Mouse (Mus musculus): Measurements from ENCODE around the gene Armc3. TPM values are rescaled to one million over a fixed set of nuclear protein-coding genes. Genes with fewer than 3 reads are reported as not detected.

Gene Armc3
- polyA plus RNA-seq, 1 experiment from 2014 or later = 0.18 TPM

DNA sequence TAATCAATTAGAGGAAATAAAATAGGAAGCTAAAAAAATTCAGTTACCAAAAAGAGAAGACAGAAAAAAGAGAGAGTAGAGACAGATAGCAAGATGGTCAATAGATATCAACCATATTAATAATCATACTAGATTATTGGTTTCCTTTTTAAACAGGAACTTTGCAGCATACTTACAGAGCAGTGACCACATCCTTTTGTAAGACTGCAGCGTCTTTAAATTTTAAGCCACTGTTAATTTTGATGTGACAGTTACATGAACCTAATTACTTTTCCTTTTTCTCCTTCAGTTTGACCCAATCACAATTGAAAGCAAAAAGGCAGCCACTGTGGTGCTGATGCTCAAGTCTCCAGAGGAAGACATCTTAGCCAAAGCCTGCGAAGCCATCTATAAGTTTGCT is 36.1 kb downstream of the Armc3 start:
- no peak overlapping the region for H3K4me3 ChIP-seq
- no peaks in the 10 kb centered on the region for H3K27me3 ChIP-seq
- H3K36me3 ChIP-seq = no peaks in the 10 kb centered on the region
- WGBS = 88% methylated on average over 2 of the region's 2 CpGs
- ATAC-seq (ENCODE audit: insufficient number of reproducible peaks, insufficient read depth, low FRiP score, low TSS enrichment, low read depth) = no peak
- no peak overlapping the region for H3K9ac ChIP-seq
- no peaks in the 10 kb centered on the region for H3K4me1 ChIP-seq
- H3K4me2 ChIP-seq = no peak overlapping the region
- no peak overlapping the region for H3K27ac ChIP-seq
- H3K9me3 ChIP-seq = 0 out of 2 replicates have a peak, but pooled peaks cover 2% of the 10 kb centered on the region

DNA sequence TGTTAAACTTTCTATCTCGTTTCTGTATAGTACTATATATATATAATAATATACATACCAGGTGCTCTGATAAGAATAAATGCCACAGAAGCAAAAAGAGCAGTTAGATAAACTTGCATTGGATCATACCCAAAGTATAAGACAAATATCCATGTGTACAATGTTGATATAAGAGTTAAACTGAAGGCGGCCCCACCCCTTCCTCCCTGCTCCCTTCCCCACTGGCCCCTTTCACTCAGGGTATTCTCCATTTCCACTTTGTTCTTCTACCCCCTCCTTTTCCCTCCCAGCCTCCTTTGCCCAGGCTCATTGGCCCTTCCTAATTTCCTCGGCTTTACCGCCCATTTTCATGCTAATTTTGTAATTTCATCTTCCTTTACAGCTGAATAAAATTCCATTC is 36.5 kb downstream of the Armc3 start:
- Histone ChIP-seq H3K36me3 (no peaks in the 10 kb centered on the region), H3K4me2 (no peak overlapping the region), H3K9me3 (0 out of 2 replicates have a peak, but pooled peaks cover 2% of the 10 kb centered on the region), H3K4me1 (no peaks in the 10 kb centered on the region), H3K4me3 (no peak overlapping the region), H3K27me3 (no peaks in the 10 kb centered on the region), H3K9ac (no peak overlapping the region), H3K27ac (no peak overlapping the region)
- WGBS = 59% methylated on average over 4 of the region's 4 CpGs
- ATAC-seq (ENCODE audit: insufficient number of reproducible peaks, insufficient read depth, low FRiP score, low TSS enrichment, low read depth) = no peak

DNA sequence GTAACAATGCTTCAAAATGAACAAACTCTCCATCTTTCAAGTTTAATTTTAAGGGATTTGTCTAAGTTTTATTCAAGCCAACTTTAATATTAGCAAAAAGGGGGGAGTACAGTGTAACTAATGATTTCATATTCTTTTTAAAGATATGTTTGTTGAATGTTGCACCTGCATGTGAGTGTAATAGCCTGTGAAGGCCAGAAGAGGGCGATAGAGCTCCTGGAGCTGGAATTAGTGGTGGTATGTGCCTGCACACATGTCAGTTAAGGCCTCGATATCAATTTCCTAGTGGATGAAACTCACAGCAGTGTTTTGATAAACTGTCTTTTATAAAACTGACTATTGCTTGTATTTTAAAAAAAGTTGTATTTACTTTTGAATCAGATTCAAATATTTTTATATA is 39.7 kb downstream of the Armc3 start:
- Histone ChIP-seq H3K4me3 (no peak overlapping the region), H3K9ac (no peak overlapping the region), H3K36me3 (no peaks in the 10 kb centered on the region), H3K4me1 (no peaks in the 10 kb centered on the region), H3K27ac (no peak overlapping the region), H3K4me2 (no peak overlapping the region), H3K27me3 (no peaks in the 10 kb centered on the region), H3K9me3 (0 out of 2 replicates have a peak, but pooled peaks cover 2% of the 10 kb centered on the region)
- no peak for ATAC-seq (ENCODE audit: insufficient number of reproducible peaks, insufficient read depth, low FRiP score, low TSS enrichment, low read depth)
- WGBS = 59% methylated on average over 2 of the region's 2 CpGs

DNA sequence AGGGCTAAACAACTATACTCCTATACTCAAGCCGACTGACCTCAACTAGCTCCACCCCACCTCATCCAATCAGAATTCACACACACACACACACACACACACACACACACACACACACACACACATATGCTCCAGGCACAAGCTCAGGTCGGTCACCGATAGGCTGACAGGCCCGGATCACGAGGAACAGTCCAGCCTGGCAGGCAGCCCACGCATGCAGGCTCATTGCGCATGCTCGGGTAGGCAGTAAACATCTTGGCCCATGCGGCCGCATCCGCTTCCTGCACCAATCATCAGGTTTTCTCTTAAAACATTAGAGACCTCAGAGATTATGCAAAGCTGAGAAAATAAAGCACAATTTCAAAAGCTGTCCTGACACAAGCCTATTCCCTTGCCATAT is 50.5 kb downstream of the Armc3 start:
- 87% methylated on average over 11 of the region's 11 CpGs for WGBS
- no peak overlapping the region for H3K4me2 ChIP-seq

DNA sequence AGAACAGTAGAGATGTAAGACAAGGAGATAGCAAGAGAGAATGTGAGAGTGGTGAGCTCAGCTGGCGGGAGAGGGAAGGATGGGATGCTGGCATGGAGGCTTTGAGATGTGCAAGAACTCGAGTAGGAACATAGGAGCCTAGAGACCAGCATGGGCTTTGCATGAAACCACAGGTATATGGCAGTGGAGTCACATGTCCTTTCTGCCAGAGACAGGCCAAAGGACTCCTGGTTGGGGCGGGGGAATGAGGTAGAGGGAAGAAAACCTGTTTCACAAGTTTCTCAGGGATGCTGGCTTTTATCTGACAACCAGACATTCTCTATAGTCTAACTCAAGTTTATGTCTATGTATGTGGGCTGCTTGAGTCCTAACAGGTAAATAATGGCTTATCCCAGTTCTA is 55.9 kb downstream of the Armc3 start:
- 71% methylated on average over 3 of the region's 3 CpGs for WGBS
- ATAC-seq (ENCODE audit: insufficient number of reproducible peaks, insufficient read depth, low FRiP score, low TSS enrichment, low read depth) = no peak
- Histone ChIP-seq H3K4me1 (no peaks in the 10 kb centered on the region), H3K4me3 (no peak overlapping the region), H3K9ac (no peak overlapping the region), H3K9me3 (no peaks in the 10 kb centered on the region), H3K4me2 (no peak overlapping the region), H3K36me3 (no peaks in the 10 kb centered on the region), H3K27ac (no peak overlapping the region), H3K27me3 (no peaks in the 10 kb centered on the region)

More for the DNA sequence above, 50.5 kb downstream of the Armc3 start:
- H3K4me3 ChIP-seq = no peak overlapping the region
- H3K27me3 ChIP-seq = no peaks in the 10 kb centered on the region
- H3K4me1 ChIP-seq = no peaks in the 10 kb centered on the region
- H3K9me3 ChIP-seq = no peaks in the 10 kb centered on the region
- H3K27ac ChIP-seq = no peak overlapping the region
- H3K9ac ChIP-seq = no peak overlapping the region
- no peak for ATAC-seq (ENCODE audit: insufficient number of reproducible peaks, insufficient read depth, low FRiP score, low TSS enrichment, low read depth)
- H3K36me3 ChIP-seq = no peaks in the 10 kb centered on the region

DNA sequence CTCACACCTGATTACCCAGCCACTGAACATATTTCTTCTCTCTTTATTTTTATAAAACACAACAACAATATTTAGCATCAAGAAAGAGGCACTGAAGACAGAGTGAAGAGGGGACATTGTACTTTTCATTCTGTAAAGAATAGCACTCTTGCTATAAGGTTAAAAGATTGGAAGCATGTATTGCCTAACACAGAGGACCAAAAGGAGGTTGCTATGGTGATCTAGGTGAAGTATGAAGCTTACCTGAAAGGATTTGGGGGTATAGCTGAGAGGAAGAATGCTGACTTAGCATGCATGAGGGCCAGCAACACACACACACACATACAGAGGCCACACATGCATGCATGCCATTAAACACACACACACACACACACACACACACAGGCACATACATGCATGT is 58.2 kb downstream of the Armc3 start:
- no peaks in the 10 kb centered on the region for H3K4me1 ChIP-seq
- no peak overlapping the region for H3K27ac ChIP-seq
- no peak overlapping the region for H3K4me2 ChIP-seq
- H3K9me3 ChIP-seq = no peaks in the 10 kb centered on the region
- no peak for ATAC-seq (ENCODE audit: insufficient number of reproducible peaks, insufficient read depth, low FRiP score, low TSS enrichment, low read depth)
- no peak overlapping the region for H3K4me3 ChIP-seq
- H3K36me3 ChIP-seq = no peaks in the 10 kb centered on the region
- H3K9ac ChIP-seq = no peak overlapping the region
- no peaks in the 10 kb centered on the region for H3K27me3 ChIP-seq

DNA sequence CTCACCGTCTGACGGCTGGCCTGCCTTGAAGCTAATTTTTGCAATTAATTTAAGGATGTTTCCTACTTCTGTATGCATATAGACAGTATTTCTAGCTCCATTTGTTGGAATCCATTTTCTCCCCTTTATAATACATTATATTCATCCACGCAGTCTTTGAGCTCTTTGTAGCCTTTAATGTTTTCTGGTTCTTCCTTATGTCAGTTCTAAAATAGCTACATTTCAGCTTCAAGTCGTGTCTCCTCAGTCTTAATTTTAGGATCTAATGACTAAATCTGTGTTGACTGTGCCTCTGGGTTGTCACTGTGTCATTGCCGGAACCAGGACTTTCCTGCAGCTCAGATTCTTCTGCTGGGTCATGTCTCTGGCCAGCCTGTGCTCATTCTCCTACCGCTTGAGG is 61.3 kb downstream of the Armc3 start:
- H3K4me1 ChIP-seq = no peaks in the 10 kb centered on the region
- no peak overlapping the region for H3K9ac ChIP-seq
- WGBS = 73% methylated on average over 6 of the region's 6 CpGs
- no peaks in the 10 kb centered on the region for H3K9me3 ChIP-seq
- H3K27me3 ChIP-seq = no peaks in the 10 kb centered on the region
- H3K4me3 ChIP-seq = no peak overlapping the region
- H3K36me3 ChIP-seq = no peaks in the 10 kb centered on the region
- H3K27ac ChIP-seq = no peak overlapping the region
- H3K4me2 ChIP-seq = no peak overlapping the region
- no peak for ATAC-seq (ENCODE audit: insufficient number of reproducible peaks, insufficient read depth, low FRiP score, low TSS enrichment, low read depth)

DNA sequence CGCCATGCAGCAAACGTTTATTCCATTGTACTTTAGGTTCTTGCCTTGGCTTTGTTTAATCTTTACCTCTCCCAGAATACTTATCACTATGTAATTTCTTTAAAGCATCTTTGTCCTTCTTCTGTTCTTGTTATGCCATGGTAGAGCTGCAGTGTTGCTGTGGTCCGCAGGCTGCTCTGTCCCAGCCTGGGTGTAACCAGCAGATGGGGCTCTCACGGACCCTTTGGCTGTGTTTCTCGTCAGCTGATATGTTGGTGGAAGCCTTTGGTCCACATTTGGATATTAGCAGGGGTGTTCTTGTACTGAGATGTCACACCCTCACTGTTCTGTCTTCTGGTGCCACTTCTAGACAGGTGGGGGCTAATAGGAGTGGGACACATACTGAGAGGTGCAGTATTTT is 64.3 kb downstream of the Armc3 start:
- Histone ChIP-seq H3K4me3 (no peak overlapping the region), H3K4me2 (no peak overlapping the region), H3K27ac (no peak overlapping the region), H3K27me3 (no peaks in the 10 kb centered on the region), H3K4me1 (no peaks in the 10 kb centered on the region), H3K9ac (no peak overlapping the region), H3K9me3 (no peaks in the 10 kb centered on the region), H3K36me3 (no peaks in the 10 kb centered on the region)
- no peak for ATAC-seq (ENCODE audit: insufficient number of reproducible peaks, insufficient read depth, low FRiP score, low TSS enrichment, low read depth)
- WGBS = 59% methylated on average over 5 of the region's 5 CpGs

DNA sequence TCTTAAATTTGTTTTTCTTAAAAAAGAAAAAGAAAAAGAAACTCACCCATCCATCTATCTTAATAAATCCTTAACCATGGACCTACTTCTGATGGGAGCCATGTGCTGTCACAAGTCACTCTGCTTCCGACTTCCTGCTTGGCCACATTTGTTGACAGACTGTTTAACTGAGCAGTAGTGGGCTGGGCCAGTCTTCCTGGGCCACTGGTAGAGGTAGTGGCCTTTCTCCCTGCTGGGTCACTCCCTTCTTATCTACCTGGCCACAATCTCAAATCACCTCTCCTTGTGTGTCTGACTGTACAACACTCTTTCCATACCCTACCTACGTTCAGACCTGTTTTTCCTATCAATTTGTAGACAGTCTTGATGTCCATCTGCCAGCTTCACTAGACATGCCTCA is 66.7 kb downstream of the Armc3 start:
- no peaks in the 10 kb centered on the region for H3K9me3 ChIP-seq
- no peak overlapping the region for H3K4me2 ChIP-seq
- no peak overlapping the region for H3K27ac ChIP-seq
- WGBS = 69% methylated on average over 2 of the region's 2 CpGs
- no peak overlapping the region for H3K9ac ChIP-seq
- no peaks in the 10 kb centered on the region; the same call in 1 of the 2 replicates for H3K27me3 ChIP-seq
- peaks cover 3% of the 10 kb centered on the region; the same call in 1 of the 2 replicates for H3K4me1 ChIP-seq
- H3K4me3 ChIP-seq = no peak overlapping the region
- no peaks in the 10 kb centered on the region for H3K36me3 ChIP-seq
- no peak for ATAC-seq (ENCODE audit: insufficient number of reproducible peaks, insufficient read depth, low FRiP score, low TSS enrichment, low read depth)

DNA sequence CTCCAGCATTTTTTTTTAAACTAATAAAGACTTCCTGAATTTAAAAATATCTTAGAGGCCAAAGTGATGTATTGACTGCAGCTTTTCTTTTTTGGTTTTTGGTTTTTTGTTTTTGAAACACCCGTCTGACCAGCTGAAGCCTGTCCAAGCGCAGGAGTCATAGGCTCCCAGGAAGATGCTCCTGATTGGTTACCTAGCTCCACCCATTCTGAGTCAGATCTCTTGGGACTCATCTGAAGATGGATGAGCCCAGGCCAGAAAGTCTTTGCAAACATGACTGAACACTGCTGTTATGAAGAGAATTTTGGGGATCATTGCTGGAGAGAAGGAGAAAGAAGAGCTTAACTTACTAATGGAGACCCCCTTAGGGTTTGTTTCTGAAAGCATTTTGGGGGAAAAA is 68.3 kb downstream of the Armc3 start:
- ATAC-seq (ENCODE audit: insufficient number of reproducible peaks, insufficient read depth, low FRiP score, low TSS enrichment, low read depth) = no peak
- Histone ChIP-seq H3K9ac (no peak overlapping the region), H3K27ac (no peak overlapping the region), H3K27me3 (peaks cover 5% of the 10 kb centered on the region; the same call in 1 of the 2 replicates), H3K4me1 (peaks cover 3% of the 10 kb centered on the region; the same call in 1 of the 2 replicates), H3K4me3 (no peak overlapping the region), H3K9me3 (no peaks in the 10 kb centered on the region), H3K4me2 (no peak overlapping the region), H3K36me3 (no peaks in the 10 kb centered on the region)
- WGBS = 68% methylated on average over 2 of the region's 2 CpGs

DNA sequence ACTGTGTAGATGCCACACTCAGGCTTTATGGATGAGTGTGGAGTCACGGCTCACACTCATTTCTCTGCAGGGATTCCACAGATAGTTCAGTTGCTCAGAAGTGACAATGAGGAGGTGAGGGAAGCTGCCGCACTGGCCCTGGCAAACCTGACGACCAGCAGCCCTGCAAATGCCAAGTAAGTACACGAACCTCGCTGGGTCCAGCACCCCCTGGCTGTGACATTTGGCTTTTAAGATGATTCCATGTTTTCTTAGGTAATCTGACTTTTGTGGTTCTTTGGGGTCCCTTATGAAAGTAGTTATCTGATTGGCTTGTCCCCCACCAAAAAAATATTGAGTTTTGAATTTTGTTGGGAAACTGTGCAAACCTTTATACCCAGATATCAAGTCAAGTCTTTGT is 70.9 kb downstream of the Armc3 start:
- Histone ChIP-seq H3K4me1 (peaks cover 3% of the 10 kb centered on the region; the same call in 1 of the 2 replicates), H3K36me3 (no peaks in the 10 kb centered on the region), H3K27me3 (peaks cover 5% of the 10 kb centered on the region; the same call in 1 of the 2 replicates), H3K4me2 (no peak overlapping the region), H3K27ac (no peak overlapping the region), H3K9ac (no peak overlapping the region), H3K4me3 (no peak overlapping the region), H3K9me3 (no peaks in the 10 kb centered on the region)
- WGBS = 49% methylated on average over 5 of the region's 5 CpGs
- ATAC-seq (ENCODE audit: insufficient number of reproducible peaks, insufficient read depth, low FRiP score, low TSS enrichment, low read depth) = no peak

DNA sequence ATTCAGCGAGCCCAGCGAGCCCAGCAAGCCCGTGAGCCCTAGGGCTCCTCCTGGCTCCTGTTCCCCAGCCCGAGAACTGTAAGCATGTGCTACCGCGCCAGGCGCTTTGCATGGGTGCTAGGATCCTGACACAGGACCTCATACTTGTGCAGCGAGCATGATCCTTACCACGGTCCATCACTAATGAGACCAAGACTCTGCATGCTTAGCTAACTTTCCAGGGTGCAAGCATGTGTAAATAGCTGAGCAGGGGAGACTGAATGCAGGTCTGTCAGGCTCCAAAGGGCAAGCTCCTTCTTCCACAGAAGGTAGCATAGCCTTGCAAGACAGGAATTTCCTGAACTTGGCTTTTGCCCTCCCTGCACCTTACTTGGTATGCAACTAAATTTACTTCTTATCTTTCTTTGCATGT is 71.6 kb downstream of the Armc3 start:
- Histone ChIP-seq H3K27me3 (peaks cover 5% of the 10 kb centered on the region; the same call in 1 of the 2 replicates), H3K4me3 (no peak overlapping the region), H3K9ac (no peak overlapping the region), H3K4me1 (peaks cover 3% of the 10 kb centered on the region; the same call in 1 of the 2 replicates), H3K4me2 (no peak overlapping the region), H3K9me3 (no peaks in the 10 kb centered on the region), H3K36me3 (no peaks in the 10 kb centered on the region), H3K27ac (no peak overlapping the region)
- 24% methylated on average over 9 of the region's 9 CpGs for WGBS
- ATAC-seq (ENCODE audit: insufficient number of reproducible peaks, insufficient read depth, low FRiP score, low TSS enrichment, low read depth) = no peak

DNA sequence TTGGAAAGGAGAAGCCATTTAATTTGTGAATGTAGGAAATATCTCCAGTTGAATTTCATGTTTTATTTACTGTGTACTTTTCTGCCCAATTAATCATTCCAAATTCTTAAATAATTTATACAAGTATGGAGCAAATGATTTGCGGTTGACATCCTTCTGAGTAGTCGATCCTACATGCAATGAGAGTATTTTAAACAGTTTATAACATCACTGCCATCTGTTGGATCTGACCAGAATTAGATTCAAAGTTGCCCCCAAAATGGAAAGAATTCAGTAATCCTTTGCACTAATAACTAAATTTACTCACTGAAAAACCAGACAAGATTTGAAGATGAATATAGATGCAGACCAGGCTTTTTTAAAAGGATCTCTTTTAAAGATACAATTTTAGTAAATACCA is 75.5 kb downstream of the Armc3 start:
- no peaks in the 10 kb centered on the region for H3K9me3 ChIP-seq
- H3K36me3 ChIP-seq = no peaks in the 10 kb centered on the region
- no peak overlapping the region for H3K4me3 ChIP-seq
- H3K27ac ChIP-seq = no peak overlapping the region
- 43% methylated on average over 2 of the region's 2 CpGs for WGBS
- no peak for ATAC-seq (ENCODE audit: insufficient number of reproducible peaks, insufficient read depth, low FRiP score, low TSS enrichment, low read depth)
- peaks cover 3% of the 10 kb centered on the region; the same call in 1 of the 2 replicates for H3K4me1 ChIP-seq
- H3K27me3 ChIP-seq = peaks cover 20% of the 10 kb centered on the region
- no peak overlapping the region for H3K9ac ChIP-seq
- no peak overlapping the region for H3K4me2 ChIP-seq

All from embryonic facial prominence, embryonic 13.5 days (tissue).